Mouse (Mus musculus): ENCODE measurements at regions not wholly inside any gene's neighbourhood (a gene's known extent, or its start where the extent isn't known, plus 50 kb on each side); places are given as distances from the start of the nearest gene placed in this dataset.

GRCm38 (mm10) chr10:24357636-24358035 is 134.3 kb downstream of the Moxd1 start:
- no peak for DNase-seq (ENCODE audit: low spot score)

- peak; percentile 26 for DNase-seq (ENCODE audit: low spot score)
Observed at GRCm38 (mm10) chr10:24361424-24361823, 138.1 kb downstream of the Moxd1 start.

GRCm38 (mm10) chr10:24365369-24365768 is 142.1 kb downstream of the Moxd1 start:
- no peak for DNase-seq (ENCODE audit: low spot score)

GRCm38 (mm10) chr10:24367010-24367409 is 143.7 kb downstream of the Moxd1 start:
- no peak for DNase-seq (ENCODE audit: low spot score)

GRCm38 (mm10) chr10:24373957-24374356 is 150.6 kb downstream of the Moxd1 start:
- DNase-seq (ENCODE audit: low spot score): no peak

- no peak for DNase-seq (ENCODE audit: low spot score)
Observed at GRCm38 (mm10) chr10:24379291-24379690, 156.0 kb downstream of the Moxd1 start.

- DNase-seq (ENCODE audit: low spot score): no peak
Observed at GRCm38 (mm10) chr10:24380478-24381273, 157.4 kb downstream of the Moxd1 start.

GRCm38 (mm10) chr10:24381917-24382316 is 158.6 kb downstream of the Moxd1 start:
- DNase-seq (ENCODE audit: low spot score): no peak

GRCm38 (mm10) chr10:24384061-24384460 is 160.7 kb downstream of the Moxd1 start:
- DNase-seq (ENCODE audit: low spot score): no peak

- peak; percentile 40 for DNase-seq (ENCODE audit: low spot score)
Observed at GRCm38 (mm10) chr10:24388229-24388628, 164.9 kb downstream of the Moxd1 start.

- DNase-seq (ENCODE audit: low spot score): no peak
Observed at GRCm38 (mm10) chr10:24391039-24391438, 167.7 kb downstream of the Moxd1 start.

- DNase-seq (ENCODE audit: low spot score): no peak
Observed at GRCm38 (mm10) chr10:24392066-24392465, 168.7 kb downstream of the Moxd1 start.

GRCm38 (mm10) chr10:24395999-24396784 is 172.9 kb downstream of the Moxd1 start:
- DNase-seq (ENCODE audit: low spot score): no peak

- peak; percentile 35 for DNase-seq (ENCODE audit: low spot score)
Observed at GRCm38 (mm10) chr10:24397125-24397524, 173.8 kb downstream of the Moxd1 start.

GRCm38 (mm10) chr10:24404851-24405250 is 181.5 kb downstream of the Moxd1 start:
- no peak for DNase-seq (ENCODE audit: low spot score)

- DNase-seq (ENCODE audit: low spot score): no peak
Observed at GRCm38 (mm10) chr10:24406953-24407352, 183.6 kb downstream of the Moxd1 start.

GRCm38 (mm10) chr10:24407411-24408227 is 184.3 kb downstream of the Moxd1 start:
- DNase-seq (ENCODE audit: low spot score): no peak

GRCm38 (mm10) chr10:24409976-24410375 is 185.3 kb upstream of the Ccn2 start:
- DNase-seq (ENCODE audit: low spot score): peak; percentile 47

GRCm38 (mm10) chr10:24410885-24411284 is 184.4 kb upstream of the Ccn2 start:
- DNase-seq (ENCODE audit: low spot score): no peak

- DNase-seq (ENCODE audit: low spot score): no peak
Observed at GRCm38 (mm10) chr10:24422498-24423160, 172.6 kb upstream of the Ccn2 start.

GRCm38 (mm10) chr10:24433737-24434367 is 161.4 kb upstream of the Ccn2 start:
- DNase-seq (ENCODE audit: low spot score): peak; percentile 45

Measured in heart, adult 8-10 months (tissue).